Mouse (Mus musculus): ENCODE measurements around the gene Pla2g6. TPM values are rescaled to one million over a fixed set of nuclear protein-coding genes. Genes with fewer than 3 reads are reported as not detected.

Pla2g6 gene
- total and polyA plus RNA-seq, 3 experiments, result 9.3 to 20.9 (median 14.8) TPM

GRCm38 (mm10) chr15:79370281-79370843 is 42.2 kb upstream of the Pla2g6 start:
- TF ChIP-seq GABPA (IDR thresholded peaks at IDR 0.05; ENCODE audit: insufficient replicate concordance, low read depth, low read length), result no peak
- no peak for TF ChIP-seq UBTF (IDR thresholded peaks at IDR 0.05; ENCODE audit: low read depth, low read length)
- no peak for TF ChIP-seq E2F4 (IDR thresholded peaks at IDR 0.05; ENCODE audit: insufficient replicate concordance, low read depth, low read length)
- no peak for TF ChIP-seq MAX (IDR thresholded peaks at IDR 0.05; ENCODE audit: low read length)
- Histone ChIP-seq H3K27me3 (replicated peaks) (no peaks in the 10 kb centered on the region), H3K36me3 (replicated peaks in 1 of 2; ENCODE audit: control insufficient read depth in 1 of 2, insufficient read depth in 1 of 2, low read length in 1 of 2) (peaks cover 63 to 98% of the 10 kb centered on the region in 2 experiments), H3K4me2 (ENCODE audit: insufficient read depth, low read depth, poor library complexity, severe bottlenecking) (no peak overlapping the region), H3K4me3 (replicated peaks in 1 of 3; ENCODE audit: low read depth in 2 of 3, low read length in 2 of 3, poor library complexity in 1 of 3) (no peak overlapping the region), H3K27ac (ENCODE audit: insufficient read depth, low read depth) (no peak overlapping the region), H3K79me2 (replicated peaks; ENCODE audit: control insufficient read depth, extremely low read depth, insufficient read depth, poor library complexity, severe bottlenecking) (no peaks in the 10 kb centered on the region), H3K9me3 (replicated peaks; ENCODE audit: low read length) (no peaks in the 10 kb centered on the region), H3K9ac (ENCODE audit: insufficient read depth, low read depth) (no peak overlapping the region), H3K4me1 (ENCODE audit: control insufficient read depth in 1 of 2, insufficient read depth in 2 of 2) (peaks cover 0 to 6% of the 10 kb centered on the region in 2 experiments; a peak in 1 of 4 replicates)
- DNase-seq (ENCODE audit: extremely low read depth), result no peak
- in situ Hi-C loops (cut with MboI; ENCODE audit: low pct_ligation_motif_present, low pct_unique_long_range_greater_than_20kb, low sequenced_read_pairs), result no loop called here
- dilution Hi-C loops (cut with MboI; ENCODE audit: extremely low pct_ligation_motif_present, extremely low pct_unique_long_range_greater_than_20kb, low sequenced_read_pairs), result no loop called here

DNA sequence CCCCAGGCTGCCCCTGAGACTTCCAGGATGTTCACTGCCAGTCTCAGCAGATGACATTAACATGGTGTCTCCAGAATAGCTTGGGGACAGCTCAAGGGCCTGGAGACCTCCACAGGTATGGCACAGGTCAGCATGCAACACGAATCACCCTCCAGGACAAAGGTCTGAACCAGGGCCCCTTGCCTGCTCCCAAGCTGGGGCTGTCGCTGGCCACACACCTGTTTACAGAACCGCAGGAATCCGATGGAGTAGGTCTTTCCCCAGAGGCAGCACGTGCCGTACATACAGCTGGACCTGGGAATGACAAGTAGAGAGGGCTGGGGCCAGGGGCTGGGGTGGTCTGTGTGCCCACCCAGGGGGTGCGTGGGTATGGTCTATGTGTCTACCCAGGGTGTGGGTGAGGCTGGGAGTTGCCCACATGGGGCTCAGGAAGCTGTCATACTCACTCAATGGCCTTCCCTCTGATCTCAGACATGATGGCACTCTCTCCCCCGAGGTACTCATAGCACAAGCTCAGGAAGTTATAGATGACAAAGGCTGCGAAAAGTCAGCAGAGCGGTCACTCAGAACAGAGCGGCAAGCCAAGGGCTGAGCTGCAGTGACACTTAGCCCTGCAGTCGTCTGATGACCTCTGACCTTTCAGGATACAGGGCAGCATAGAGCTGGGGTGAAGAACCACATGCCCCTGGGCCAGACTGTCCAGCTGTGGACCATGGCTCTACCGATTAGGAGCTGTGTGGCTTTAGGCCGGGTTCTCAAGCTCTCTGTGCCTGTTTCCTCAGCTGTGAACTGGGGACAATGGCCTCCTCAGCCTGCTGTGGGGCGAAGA is 41.5 kb upstream of the Pla2g6 start:
- peaks cover 0 to 6% of the 10 kb centered on the region in 2 experiments; a peak in 1 of 4 replicates for H3K4me1 ChIP-seq (ENCODE audit: control insufficient read depth in 1 of 2, insufficient read depth in 2 of 2)
- TF ChIP-seq SIN3A (IDR thresholded peaks at IDR 0.05; ENCODE audit: low read length) (no peak), POLR2AphosphoS2 (IDR thresholded peaks at IDR 0.05; ENCODE audit: low read depth, low read length) (no peak)
- no peaks in the 10 kb centered on the region for H3K27me3 ChIP-seq (replicated peaks)
- no peak overlapping the region for H3K4me3 ChIP-seq (replicated peaks in 1 of 3; ENCODE audit: low read depth in 2 of 3, low read length in 2 of 3, poor library complexity in 1 of 3)
- H3K79me2 ChIP-seq (replicated peaks; ENCODE audit: control insufficient read depth, extremely low read depth, insufficient read depth, poor library complexity, severe bottlenecking), result no peaks in the 10 kb centered on the region
- dilution Hi-C loops (cut with MboI; ENCODE audit: extremely low pct_ligation_motif_present, extremely low pct_unique_long_range_greater_than_20kb, low sequenced_read_pairs), result no loop called here
- no peak overlapping the region for H3K27ac ChIP-seq (ENCODE audit: insufficient read depth, low read depth)
- no peak for DNase-seq (ENCODE audit: extremely low read depth)
- in situ Hi-C loops (cut with MboI; ENCODE audit: low pct_ligation_motif_present, low pct_unique_long_range_greater_than_20kb, low sequenced_read_pairs), result no loop called here
- H3K9ac ChIP-seq (ENCODE audit: insufficient read depth, low read depth), result no peak overlapping the region
- H3K4me2 ChIP-seq (ENCODE audit: insufficient read depth, low read depth, poor library complexity, severe bottlenecking), result no peak overlapping the region
- no peaks in the 10 kb centered on the region for H3K9me3 ChIP-seq (replicated peaks; ENCODE audit: low read length)
- peaks cover 62 to 98% of the 10 kb centered on the region in 2 experiments for H3K36me3 ChIP-seq (replicated peaks in 1 of 2; ENCODE audit: control insufficient read depth in 1 of 2, insufficient read depth in 1 of 2, low read length in 1 of 2)

DNA sequence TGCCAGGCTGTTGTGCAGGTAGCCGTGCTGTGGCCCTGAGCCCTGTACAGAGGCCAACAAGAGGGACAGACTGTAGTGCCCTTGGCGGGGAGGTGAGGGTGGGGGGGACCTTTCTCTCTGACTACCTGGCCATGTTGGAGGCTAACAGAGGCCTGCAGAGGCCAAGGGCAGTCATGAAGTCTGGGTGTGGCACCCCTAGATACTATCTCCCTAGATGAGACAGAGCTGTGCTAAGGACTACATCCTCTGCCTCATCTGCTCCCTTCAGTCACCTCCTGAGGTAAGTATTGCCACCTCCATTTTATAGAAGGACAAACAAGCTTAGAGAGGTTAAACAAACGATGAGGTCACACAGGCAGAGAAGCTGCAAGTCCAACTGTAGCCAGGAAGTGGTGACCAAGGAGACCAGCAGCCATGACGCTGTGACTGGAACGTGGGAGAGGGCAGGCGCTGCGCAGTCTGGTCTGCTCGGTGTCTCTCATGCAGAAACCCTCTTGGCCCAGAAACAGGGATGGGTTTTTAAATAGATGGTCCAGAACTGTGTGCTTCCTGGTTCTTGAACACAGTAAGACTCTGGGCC is 40.8 kb upstream of the Pla2g6 start:
- dilution Hi-C loops (cut with MboI; ENCODE audit: extremely low pct_ligation_motif_present, extremely low pct_unique_long_range_greater_than_20kb, low sequenced_read_pairs) (no loop called here), in situ Hi-C loops (cut with MboI; ENCODE audit: low pct_ligation_motif_present, low pct_unique_long_range_greater_than_20kb, low sequenced_read_pairs) (no loop called here)
- Histone ChIP-seq H3K27ac (ENCODE audit: insufficient read depth, low read depth) (no peak overlapping the region), H3K36me3 (replicated peaks in 1 of 2; ENCODE audit: control insufficient read depth in 1 of 2, insufficient read depth in 1 of 2, low read length in 1 of 2) (peaks cover 66 to 98% of the 10 kb centered on the region in 2 experiments), H3K4me1 (ENCODE audit: control insufficient read depth in 1 of 2, insufficient read depth in 2 of 2) (peaks cover 0 to 6% of the 10 kb centered on the region in 2 experiments; a peak in 1 of 4 replicates), H3K9me3 (replicated peaks; ENCODE audit: low read length) (no peaks in the 10 kb centered on the region), H3K79me2 (replicated peaks; ENCODE audit: control insufficient read depth, extremely low read depth, insufficient read depth, poor library complexity, severe bottlenecking) (no peaks in the 10 kb centered on the region), H3K4me3 (replicated peaks in 1 of 3; ENCODE audit: low read depth in 2 of 3, low read length in 2 of 3, poor library complexity in 1 of 3) (no peak overlapping the region), H3K27me3 (replicated peaks) (no peaks in the 10 kb centered on the region), H3K9ac (ENCODE audit: insufficient read depth, low read depth) (no peak overlapping the region), H3K4me2 (ENCODE audit: insufficient read depth, low read depth, poor library complexity, severe bottlenecking) (no peak overlapping the region)
- TF ChIP-seq E2F4 (IDR thresholded peaks at IDR 0.05; ENCODE audit: insufficient replicate concordance, low read depth, low read length) (no peak), BHLHE40 (IDR thresholded peaks at IDR 0.05; ENCODE audit: low read depth, low read length) (no peak), HCFC1 (IDR thresholded peaks at IDR 0.05; ENCODE audit: low read depth, low read length) (no peak), KAT2A (IDR thresholded peaks at IDR 0.05; ENCODE audit: insufficient replicate concordance, low read length) (no peak), USF1 (IDR thresholded peaks at IDR 0.05; ENCODE audit: low read depth, low read length) (no peak)
- no peak for DNase-seq (ENCODE audit: extremely low read depth)
